Mouse (Mus musculus): ENCODE data around the gene Pde6h.

- TF ChIP-seq POLR2A (IDR thresholded peaks at IDR 0.05; ENCODE audit: borderline replicate concordance, control insufficient read depth, low read depth, low read length): no peak
- no peak for TF ChIP-seq CTCF (IDR thresholded peaks at IDR 0.05; ENCODE audit: control insufficient read depth, insufficient read depth, low read length)
These were observed 23.3 kb downstream of the Pde6h start for GRCm38 (mm10) chr6:136946943-136947342.

Measured in bone marrow, adult 2 months (tissue).